Mouse (Mus musculus) heart, postnatal 0 days (tissue): ENCODE measurements at regions not wholly inside any gene's neighbourhood (a gene's known extent, or its start where the extent isn't known, plus 50 kb on each side); places are given as distances from the start of the nearest gene placed in this dataset.

ENCODE experiments used
- ATAC-seq: fragments of 200-750 bp; cut with Nextera tagmentation; 2 replicates; pipeline ENCODE4 v1.8.0; 2017; ENCODE audit warnings: low read depth, moderate number of reproducible peaks, moderate library complexity; ENCODE audit not compliant: insufficient read depth
- DNase-seq: peaks from one replicate; pipeline ENCODE4 v3.0.0-alpha.2; 2016; ENCODE audit warnings: low spot score
- H3K27ac ChIP-seq: fragments of 300-500 bp; sonication (generic); 2 replicates; pipeline ENCODE4 v1.5.1; 2014; ENCODE audit warnings: low read depth, mild to moderate bottlenecking
- H3K27me3 ChIP-seq: fragments of 300-500 bp; sonication (generic); 2 replicates; pipeline ENCODE4 v1.6.1; 2014; ENCODE audit warnings: low read length, mixed read lengths; ENCODE audit not compliant: control insufficient read depth, insufficient read depth
- H3K36me3 ChIP-seq: fragments of 300-500 bp; sonication (generic); replicated peaks from 2 replicates; pipeline ENCODE4 v1.6.1; 2014; ENCODE audit warnings: low read length, mixed read lengths; ENCODE audit not compliant: control insufficient read depth, insufficient read depth
- H3K4me1 ChIP-seq: fragments of 300-500 bp; sonication (generic); 2 replicates; pipeline ENCODE4 v1.6.1; 2014; ENCODE audit warnings: antibody characterized with exemption; ENCODE audit not compliant: control insufficient read depth, insufficient read depth
- H3K4me2 ChIP-seq: fragments of 300-500 bp; sonication (generic); 2 replicates; pipeline ENCODE4 v1.6.1; 2014; ENCODE audit warnings: low read depth, mild to moderate bottlenecking, low read length, moderate library complexity
- H3K4me3 ChIP-seq: fragments of 300-500 bp; sonication (generic); 2 replicates; pipeline ENCODE4 v1.5.1; 2014; ENCODE audit warnings: low read depth, low read length
- H3K9ac ChIP-seq: fragments of 300-500 bp; sonication (generic); replicated peaks from 2 replicates; pipeline ENCODE4 v1.6.1; 2014; ENCODE audit warnings: low read depth, low read length, mixed read lengths
- H3K9me3 ChIP-seq: fragments of 300-500 bp; sonication (generic); replicated peaks from 2 replicates; pipeline ENCODE4 v1.6.1; 2016; ENCODE audit warnings: low read length; ENCODE audit not compliant: control insufficient read depth
- CTCF ChIP-seq: IDR thresholded peaks from 2 replicates; pipeline ENCODE4 v1.5.1; 2016; ENCODE audit warnings: antibody characterized with exemption, control low read depth, low read depth
- EP300 ChIP-seq: IDR thresholded peaks from 2 replicates; pipeline ENCODE4 v1.6.1; 2016; ENCODE audit warnings: antibody characterized with exemption, low read depth
- WGBS: fragments of 180-500 bp; shearing (Covaris S2); extraction: QIAGEN DNeasy Blood & Tissue Kit; methylation state at CpG from one replicate; pipeline ENCODE4 v1.1.7; 2014; 5-methylcytosine and 5-hydroxymethylcytosine counted together

DNA sequence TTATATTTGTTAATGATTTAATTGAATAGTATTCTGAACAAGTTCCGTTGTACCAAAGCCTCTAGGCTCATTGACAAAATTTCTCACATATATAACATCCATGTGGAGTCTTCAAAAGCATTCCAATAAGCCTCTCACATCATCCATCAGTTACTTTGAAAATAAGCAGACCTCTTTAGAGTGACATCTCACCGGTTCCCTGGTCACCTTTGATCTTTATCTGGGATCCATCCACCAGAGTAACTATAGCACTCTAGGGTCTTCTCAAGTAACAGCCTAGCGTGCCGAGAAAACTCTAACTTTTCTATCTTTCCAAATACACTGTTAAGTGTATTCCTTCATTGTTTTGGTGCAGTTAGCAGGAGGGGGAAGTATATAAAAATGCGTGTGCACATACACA lies 55.6 kb upstream of the Mad2l1 start:
- no peaks in the 10 kb centered on the region for H3K27me3 ChIP-seq
- TF ChIP-seq EP300, result no peak
- TF ChIP-seq CTCF, result no peak
- H3K9ac ChIP-seq, result no peak overlapping the region
- ATAC-seq (no peak), DNase-seq (no peak)
- H3K4me1 ChIP-seq, result no peaks in the 10 kb centered on the region
- H3K4me2 ChIP-seq, result no peak overlapping the region
- H3K9me3 ChIP-seq, result no peaks in the 10 kb centered on the region
- WGBS, result 63% methylated on average over 5 of the region's 5 CpGs
- no peaks in the 10 kb centered on the region for H3K36me3 ChIP-seq
- no peak overlapping the region for H3K4me3 ChIP-seq
- no peak overlapping the region for H3K27ac ChIP-seq

DNA sequence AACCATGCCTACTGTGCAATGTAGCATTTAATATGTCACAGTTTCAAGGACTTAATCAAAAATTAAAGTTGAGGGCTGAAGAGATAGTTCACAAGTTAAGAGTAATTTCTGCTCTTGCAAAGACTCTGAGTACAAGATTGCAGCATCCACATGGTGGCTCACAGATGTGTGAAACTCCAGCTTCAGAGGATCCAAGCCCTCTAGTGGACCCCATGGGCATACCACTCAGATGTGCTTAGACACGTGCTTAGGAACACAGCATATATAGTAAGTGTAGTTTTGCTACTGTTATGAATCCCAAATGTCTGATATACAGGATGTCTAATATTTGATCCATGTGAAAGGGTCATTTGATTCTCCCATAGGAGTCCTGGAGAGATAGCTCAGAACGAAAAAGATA lies 55.0 kb upstream of the Mad2l1 start:
- no peaks in the 10 kb centered on the region for H3K4me1 ChIP-seq
- H3K9ac ChIP-seq, result no peak overlapping the region
- H3K4me2 ChIP-seq, result no peak overlapping the region
- 55% methylated on average over 2 of the region's 2 CpGs for WGBS
- H3K27me3 ChIP-seq, result no peaks in the 10 kb centered on the region
- H3K36me3 ChIP-seq, result no peaks in the 10 kb centered on the region
- peak; percentile 28 for TF ChIP-seq CTCF
- no peak for TF ChIP-seq EP300
- no peak for DNase-seq
- H3K27ac ChIP-seq, result no peak overlapping the region
- ATAC-seq, result no peak
- no peak overlapping the region for H3K4me3 ChIP-seq
- no peaks in the 10 kb centered on the region for H3K9me3 ChIP-seq

DNA sequence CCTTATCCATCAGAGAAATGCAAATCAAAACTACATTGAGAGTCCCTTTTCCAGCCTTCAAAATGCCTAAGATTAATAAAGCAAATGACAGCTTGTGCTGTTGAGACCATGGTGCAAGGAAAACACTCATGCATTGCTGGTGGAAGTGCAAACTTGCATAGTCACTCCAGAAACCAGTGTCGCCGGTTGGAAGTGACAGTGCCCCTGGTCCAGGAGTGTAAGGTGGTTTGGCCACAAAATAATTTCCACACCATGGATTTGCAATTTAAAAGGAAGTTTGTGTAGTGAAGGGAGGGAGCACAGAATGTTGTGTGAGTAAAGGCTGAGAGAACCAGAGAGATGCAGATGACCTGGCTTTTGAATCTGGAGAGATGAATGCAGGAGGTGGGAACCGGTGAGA lies 52.4 kb upstream of the Mad2l1 start:
- no peak for TF ChIP-seq CTCF
- no peak for TF ChIP-seq EP300

More for the DNA sequence above, 52.4 kb upstream of the Mad2l1 start:
- 90% methylated on average over 3 of the region's 3 CpGs for WGBS
- Histone ChIP-seq H3K4me2 (no peak overlapping the region), H3K27ac (no peak overlapping the region), H3K4me1 (no peaks in the 10 kb centered on the region), H3K4me3 (no peak overlapping the region), H3K27me3 (no peaks in the 10 kb centered on the region), H3K9ac (no peak overlapping the region), H3K36me3 (no peaks in the 10 kb centered on the region), H3K9me3 (no peaks in the 10 kb centered on the region)
- no peak for DNase-seq
- ATAC-seq, result no peak
